Mouse (Mus musculus) MEL (cell line): ENCODE data around the gene Pacsin2. TPM values are rescaled to one million over a fixed set of nuclear protein-coding genes. Genes with fewer than 3 reads are reported as not detected.

Experiments used
- DNase-seq: peaks from one replicate; pipeline ENCODE4 v3.0.0; 2011; ENCODE audit warnings: low read depth, low spot score
- H3K27ac ChIP-seq: 2 replicates; pipeline ENCODE4 v1.5.1; 2012; ENCODE audit warnings: low read depth, mild to moderate bottlenecking, control low read depth, low read length, moderate library complexity; ENCODE audit not compliant: control insufficient read depth
- H3K27me3 ChIP-seq, 2 experiments: fragments of 150-350 bp in 1 of 2; sonication (generic) in 1 of 2; 2 replicates each; pipeline ENCODE4 v1.6.1; 2012; ENCODE audit warnings: low read length in 2 of 2, mild to moderate bottlenecking in 2 of 2, improper control_type of control experiment in 1 of 2, moderate library complexity in 1 of 2; ENCODE audit not compliant: insufficient read depth in 2 of 2, control insufficient read depth in 1 of 2
- H3K36me3 ChIP-seq, 2 experiments: 2 replicates each; pipeline ENCODE4 v1.6.1; 2012 to 2014; ENCODE audit warnings: low read length in 2 of 2, improper control_type of control experiment in 1 of 2, inconsistent platforms in 1 of 2, mild to moderate bottlenecking in 1 of 2; ENCODE audit not compliant: insufficient read depth in 2 of 2, control insufficient read depth in 1 of 2
- H3K4me1 ChIP-seq, 2 experiments: fragments of 150-350 bp in 1 of 2; sonication (generic) in 1 of 2; 2 replicates each; pipeline ENCODE4 v1.6.1; 2012; ENCODE audit warnings: low read length in 2 of 2, improper control_type of control experiment in 1 of 2, mild to moderate bottlenecking in 1 of 2; ENCODE audit not compliant: insufficient read depth in 2 of 2, control insufficient read depth in 1 of 2
- H3K4me3 ChIP-seq, 2 experiments: fragments of 150-350 bp in 1 of 2; sonication (generic) in 1 of 2; 2 replicates each; pipeline ENCODE4 v1.5.1; 2012; ENCODE audit warnings: low read depth in 2 of 2, low read length in 2 of 2, mild to moderate bottlenecking in 2 of 2, moderate library complexity in 2 of 2, control low read depth in 1 of 2, improper control_type of control experiment in 1 of 2; ENCODE audit not compliant: control insufficient read depth in 1 of 2, insufficient read depth in 1 of 2
- H3K79me2 ChIP-seq: 2 replicates; pipeline ENCODE4 v1.6.1; 2012; ENCODE audit warnings: mild to moderate bottlenecking, low read length, moderate library complexity; ENCODE audit not compliant: control insufficient read depth, poor library complexity, insufficient read depth
- H3K9ac ChIP-seq: 2 replicates; pipeline ENCODE4 v1.6.1; 2012; ENCODE audit warnings: low read depth, mild to moderate bottlenecking, control low read depth, low read length, moderate library complexity; ENCODE audit not compliant: control insufficient read depth, poor library complexity, severe bottlenecking
- H3K9me3 ChIP-seq: fragments of 150-350 bp; sonication (generic); replicated peaks from 2 replicates; pipeline ENCODE4 v1.6.1; 2012; ENCODE audit warnings: mild to moderate bottlenecking, low read length, improper control_type of control experiment, moderate library complexity; ENCODE audit not compliant: insufficient read depth
- E2F4 ChIP-seq: IDR thresholded peaks from 2 replicates; pipeline ENCODE4 v1.6.1; 2011; ENCODE audit warnings: low read depth, low read length, improper control_type of control experiment, borderline replicate concordance
- EP300 ChIP-seq, 2 experiments: IDR thresholded peaks; 2 replicates each; pipeline ENCODE4 v1.6.1; 2011; ENCODE audit warnings: improper control_type of control experiment in 2 of 2, low read length in 2 of 2, low read depth in 1 of 2, mild to moderate bottlenecking in 1 of 2
- JUND ChIP-seq: IDR thresholded peaks from 2 replicates; pipeline ENCODE4 v1.6.1; 2011; ENCODE audit warnings: low read depth, mild to moderate bottlenecking, improper control_type of control experiment, low read length
- KAT2A ChIP-seq: conservative IDR thresholded peaks from 2 replicates; pipeline ENCODE4 v1.6.1; 2012; ENCODE audit warnings: low read depth, low read length, improper control_type of control experiment, inconsistent platforms
- MAX ChIP-seq: IDR thresholded peaks from 2 replicates; pipeline ENCODE4 v1.6.1; 2011; ENCODE audit warnings: low read length, improper control_type of control experiment
- MYB ChIP-seq: IDR thresholded peaks from 2 replicates; pipeline ENCODE4 v1.6.1; 2011; ENCODE audit warnings: mild to moderate bottlenecking, low read depth, low read length, improper control_type of control experiment
- NELFE ChIP-seq: IDR thresholded peaks from 2 replicates; pipeline ENCODE4 v1.6.1; 2011; ENCODE audit warnings: low read depth, low read length, improper control_type of control experiment
- POLR2AphosphoS5 ChIP-seq: IDR thresholded peaks from 2 replicates; pipeline ENCODE4 v1.6.1; 2012; ENCODE audit warnings: low read depth, borderline replicate concordance, mild to moderate bottlenecking, inconsistent platforms, low read length, moderate library complexity, mixed read lengths
- RAD21 ChIP-seq: IDR thresholded peaks from 2 replicates; pipeline ENCODE4 v1.6.1; 2011; ENCODE audit warnings: mild to moderate bottlenecking, low read depth, low read length, improper control_type of control experiment
- TAL1 ChIP-seq: IDR thresholded peaks from 2 replicates; pipeline ENCODE4 v1.6.1; 2012; ENCODE audit warnings: mild to moderate bottlenecking, inconsistent platforms, low read length, moderate library complexity, mixed read lengths
- TCF12 ChIP-seq: IDR thresholded peaks from 2 replicates; pipeline ENCODE4 v1.6.1; 2014; ENCODE audit warnings: low read depth, mild to moderate bottlenecking, inconsistent platforms, low read length, improper control_type of control experiment, moderate library complexity
- USF1 ChIP-seq: IDR thresholded peaks from 2 replicates; pipeline ENCODE4 v1.6.1; 2014; ENCODE audit warnings: low read depth, mild to moderate bottlenecking, inconsistent platforms, low read length, improper control_type of control experiment, moderate library complexity
- USF2 ChIP-seq, 2 experiments: IDR thresholded peaks; 2 replicates each; pipeline ENCODE4 v1.6.1; 2011 to 2012; ENCODE audit warnings: improper control_type of control experiment in 2 of 2, low read length in 2 of 2, borderline replicate concordance in 1 of 2, inconsistent platforms in 1 of 2, low read depth in 1 of 2, mild to moderate bottlenecking in 1 of 2; ENCODE audit not compliant: insufficient read depth in 1 of 2
- ZC3H11A ChIP-seq: IDR thresholded peaks from 2 replicates; pipeline ENCODE4 v1.6.1; 2012; ENCODE audit warnings: low read depth, mild to moderate bottlenecking, inconsistent platforms, low read length, improper control_type of control experiment
- ZMIZ1 ChIP-seq: IDR thresholded peaks from 2 replicates; pipeline ENCODE4 v1.6.1; 2012; ENCODE audit warnings: low read depth, mild to moderate bottlenecking, inconsistent platforms, low read length, improper control_type of control experiment, moderate library complexity
- polyA plus RNA-seq, 2 experiments: library from polyadenylated mRNA; stranded (reverse) in 1 of 2; unstranded in 1 of 2; fragments of >175 nt in 1 of 2; fragments of >200 nt in 1 of 2; gene quantifications; 2 replicates each; pipeline versions ENCODE4 v1.2.1 to v1.2.4; 2012; ENCODE audit warnings: low replicate concordance in 2 of 2, low read depth in 1 of 2; ENCODE audit not compliant: insufficient read length in 2 of 2, insufficient read depth in 1 of 2, missing spikeins in 1 of 2
- total RNA-seq: library from RNA; depleted of rRNA; stranded (reverse); fragments of 300-350 nt; gene quantifications from 2 replicates; pipeline ENCODE4 v1.2.3, GENCODE M21; 2012

Gene Pacsin2
- total and polyA plus RNA-seq, 3 experiments: 58.7 to 425 (median 103) TPM

GRCm38 (mm10) chr15:83430419-83430818, 34.0 kb downstream of the Pacsin2 start:
- Histone ChIP-seq H3K9me3 (no peaks in the 10 kb centered on the region), H3K4me3 (no peak overlapping the region), H3K79me2 (peaks cover 53% of the 10 kb centered on the region), H3K27ac (no peak overlapping the region), H3K4me1 (peaks cover 44 to 46% of the 10 kb centered on the region in 2 experiments), H3K9ac (no peak overlapping the region), H3K36me3 (peaks cover 0 to 56% of the 10 kb centered on the region in 2 experiments), H3K27me3 (no peaks in the 10 kb centered on the region)
- DNase-seq: no peak
- TF ChIP-seq USF2 (IDR thresholded peaks at IDR 0.05; ENCODE audit: borderline replicate concordance in 1 of 2, insufficient read depth in 1 of 2, low read depth in 1 of 2, low read length in 2 of 2) (no peak), EP300 (IDR thresholded peaks at IDR 0.05; ENCODE audit: low read depth in 1 of 2, low read length in 2 of 2) (no peak), JUND (no peak), RAD21 (no peak), E2F4 (no peak), NELFE (no peak), TCF12 (no peak), POLR2AphosphoS5 (no peak), KAT2A (no peak), MAX (no peak), ZMIZ1 (no peak), ZC3H11A (no peak)
- TF ChIP-seq, all 39 proteins: peak for 0

GRCm38 (mm10) chr15:83428586-83428985, 35.8 kb downstream of the Pacsin2 start:
- H3K4me3 ChIP-seq: no peak overlapping the region
- peaks cover 41 to 45% of the 10 kb centered on the region in 2 experiments for H3K4me1 ChIP-seq
- TF ChIP-seq USF1 (no peak), EP300 (IDR thresholded peaks at IDR 0.05; ENCODE audit: low read depth in 1 of 2, low read length in 2 of 2) (peak in 1 of 2 experiments; percentile 20; a peak in 1 of 4 replicates), TCF12 (peak; percentile 23; the same call in 1 of the 2 replicates), MYB (no peak), TAL1 (0 out of 2 replicates have a peak, but pooled peaks have one; percentile 17)
- no peaks in the 10 kb centered on the region for H3K27me3 ChIP-seq
- peaks cover 0 to 51% of the 10 kb centered on the region in 2 experiments; a peak in 3 of 4 replicates for H3K36me3 ChIP-seq
- no peaks in the 10 kb centered on the region for H3K9me3 ChIP-seq
- no peak for DNase-seq
- H3K27ac ChIP-seq: no peak overlapping the region
- H3K79me2 ChIP-seq: peaks cover 53% of the 10 kb centered on the region
- no peak overlapping the region for H3K9ac ChIP-seq
